ENCODE assay signal across 11 mouse cellular contexts in the genomic region with DNA sequence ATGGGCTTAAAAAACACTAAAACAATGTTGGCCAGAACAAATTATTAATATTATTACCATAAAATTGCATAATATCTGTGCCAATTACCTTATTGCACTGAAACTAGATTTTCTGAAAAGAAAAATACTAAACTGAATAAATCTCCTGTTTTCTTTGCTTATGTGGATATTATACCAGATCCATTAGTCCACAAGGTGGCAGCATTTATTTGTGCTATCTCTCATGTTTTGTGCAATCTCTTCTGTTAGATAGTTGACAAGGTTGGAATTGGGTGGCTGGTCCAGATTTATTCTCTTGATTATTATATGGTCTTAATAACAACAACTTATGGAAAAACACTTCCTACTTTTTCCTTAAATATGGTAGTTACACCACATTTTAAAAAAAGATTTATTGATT. TPM values are rescaled to one million over a fixed set of nuclear protein-coding genes. Genes with fewer than 3 reads are reported as not detected.
DNase-seq lines count a peak whose midpoint lies in the region; ATAC-seq lines count a peak whose summit lies in the region.
"Had no signal": no experiment of that assay in that cellular context is flagged by ENCODE, and none has a peak within 500 bp of the region (broad histone marks: within the 10 kb centered on the region; RNA-seq: fewer than 3 reads in every experiment).

No protein-coding gene starts in this region.

- no peak overlapping the region for H3K9ac ChIP-seq in forebrain, embryonic 16.5 days (replicated peaks; ENCODE audit: low read depth, low read length)
- H3K9ac ChIP-seq: embryonic facial prominence, embryonic 12.5 days; hindbrain, embryonic 12.5 days had no signal

- H3K4me2 ChIP-seq in forebrain, embryonic 16.5 days (ENCODE audit: low read length), result no peak overlapping the region
- H3K4me2 ChIP-seq: embryonic facial prominence, embryonic 12.5 days; hindbrain, embryonic 12.5 days had no signal

- H3K9me3 ChIP-seq in forebrain, embryonic 16.5 days (ENCODE audit: control insufficient read depth, low read length), result no peaks in the 10 kb centered on the region
- H3K9me3 ChIP-seq in forebrain, embryonic 10.5 days, result no peaks in the 10 kb centered on the region
- H3K9me3 ChIP-seq: embryonic facial prominence, embryonic 12.5 days; hindbrain, embryonic 12.5 days had no signal

- intact Hi-C loops in left cerebral cortex, postnatal 14 days (cut with DNase I), result loop anchor here (5.0 kb wide), 2 partner anchors 792 to 892 kb away; no protein-coding TSS in a partner anchor

- no peaks in the 10 kb centered on the region for H3K36me3 ChIP-seq in forebrain, embryonic 16.5 days (ENCODE audit: control insufficient read depth, insufficient read depth)
- H3K36me3 ChIP-seq in forebrain, embryonic 10.5 days (replicated peaks), result peaks cover 50% of the 10 kb centered on the region

- H3K27ac ChIP-seq in forebrain, embryonic 16.5 days (ENCODE audit: low read length), result no peak overlapping the region
- no peak overlapping the region for H3K27ac ChIP-seq in forebrain, embryonic 10.5 days
- H3K27ac ChIP-seq: embryonic facial prominence, embryonic 12.5 days; hindbrain, embryonic 12.5 days; macrophage had no signal

- no peaks in the 10 kb centered on the region for H3K27me3 ChIP-seq in forebrain, embryonic 16.5 days (replicated peaks; ENCODE audit: control insufficient read depth, insufficient read depth, low read length)
- no peaks in the 10 kb centered on the region for H3K27me3 ChIP-seq in forebrain, embryonic 10.5 days (ENCODE audit: poor library complexity, severe bottlenecking)
- H3K27me3 ChIP-seq: embryonic facial prominence, embryonic 12.5 days; hindbrain, embryonic 12.5 days had no signal

- H3K4me1 ChIP-seq in forebrain, embryonic 16.5 days (replicated peaks; ENCODE audit: control insufficient read depth, insufficient read depth, low read length), result no peaks in the 10 kb centered on the region
- H3K4me1 ChIP-seq in forebrain, embryonic 10.5 days, result no peaks in the 10 kb centered on the region
- H3K4me1 ChIP-seq: embryonic facial prominence, embryonic 12.5 days; hindbrain, embryonic 12.5 days had no signal

- DNase-seq in forebrain, embryonic 10.5 days (ENCODE audit: extremely low spot score, low spot score), result no peak
- DNase-seq in left cerebral cortex, postnatal 14 days (ENCODE audit: low spot score in 2 of 2), result peak; percentile 41 to 49
- DNase-seq in left cerebral cortex, adult 8-10 months (ENCODE audit: low spot score in 2 of 2), result no peak
- peak; percentile 8 for DNase-seq in MEL-GATA-1-ER (ENCODE audit: extremely low read depth, low read depth)
- peak; percentile 27 for DNase-seq in lung, postnatal 10 days
- DNase-seq in adrenal gland, adult 18-20 months (ENCODE audit: low spot score in 2 of 2), result no peak
- no peak for DNase-seq in spleen, adult 18-20 months

- ATAC-seq in forebrain, embryonic 16.5 days, result peak; percentile 64; the same call in 1 of the 2 replicates

- no peak overlapping the region for H3K4me3 ChIP-seq in forebrain, embryonic 16.5 days (replicated peaks; ENCODE audit: low read length)
- no peak overlapping the region for H3K4me3 ChIP-seq in forebrain, embryonic 10.5 days
- H3K4me3 ChIP-seq: embryonic facial prominence, embryonic 12.5 days; hindbrain, embryonic 12.5 days had no signal

RNA-seq across cellular contexts. Expression of gene Cop1, which starts 58.1 kb away (rescaled TPM):
- polyA plus RNA-seq in forebrain, embryonic 16.5 days (2015; fragmentation: Nextera tagmentation; extraction: Ambion mirVana), result 24.3 and 26.0 TPM in 2 replicates
- 17.2 and 21.5 TPM in 2 replicates for polyA plus RNA-seq in forebrain, embryonic 10.5 days (2016; fragmentation: Nextera tagmentation; extraction: Ambion mirVana)
- total RNA-seq in left cerebral cortex, postnatal 14 days (2021), result 100 to 1,000 TPM; 130 to 141 TPM
- total RNA-seq in left cerebral cortex, adult 8-10 months (2022), result 100 to 1,000 TPM; 110 to 141 (median 129) TPM
- 100 to 1,000 TPM; 122 to 181 TPM for total RNA-seq in adrenal gland, adult 18-20 months (2021)

Comparison
In these comparisons a context has a peak if more than half of its experiments do, and no peak if none do; other contexts are left out.
1. DNase-seq: peak in left cerebral cortex, postnatal 14 days (2 of 2), MEL-GATA-1-ER (single experiment) and lung, postnatal 10 days (single experiment); none in forebrain, embryonic 10.5 days (single experiment), left cerebral cortex, adult 8-10 months (0 of 2), adrenal gland, adult 18-20 months (0 of 2) and spleen, adult 18-20 months (0 of 2).